Mouse (Mus musculus) heart, postnatal 10 days (tissue): ENCODE results near the gene Dennd1a. TPM values are rescaled to one million over a fixed set of nuclear protein-coding genes. Genes with fewer than 3 reads are reported as not detected.

Experiments
- DNase-seq, 2 experiments: peaks; one replicate each; pipeline ENCODE4 v3.0.0; 2021
- intact Hi-C: fragments of 180-260 bp; cut with DNase I; formaldehyde crosslinking; loops from one replicate; pipeline ENCODE4 v1.15.1; 2025
- total RNA-seq, 2 experiments: library from RNA; stranded (reverse); gene quantifications; 2 replicates each; pipeline ENCODE4 v1.2.3; 2021

The Dennd1a gene
- total RNA-seq, 2 experiments from 2014 or later = 27.3 to 29.0 TPM

- intact Hi-C loops = no loop called here
- no peak for DNase-seq
Measured at GRCm38 (mm10) chr2:38235593-38235992, 51.6 kb downstream of the Dennd1a start.

DNA sequence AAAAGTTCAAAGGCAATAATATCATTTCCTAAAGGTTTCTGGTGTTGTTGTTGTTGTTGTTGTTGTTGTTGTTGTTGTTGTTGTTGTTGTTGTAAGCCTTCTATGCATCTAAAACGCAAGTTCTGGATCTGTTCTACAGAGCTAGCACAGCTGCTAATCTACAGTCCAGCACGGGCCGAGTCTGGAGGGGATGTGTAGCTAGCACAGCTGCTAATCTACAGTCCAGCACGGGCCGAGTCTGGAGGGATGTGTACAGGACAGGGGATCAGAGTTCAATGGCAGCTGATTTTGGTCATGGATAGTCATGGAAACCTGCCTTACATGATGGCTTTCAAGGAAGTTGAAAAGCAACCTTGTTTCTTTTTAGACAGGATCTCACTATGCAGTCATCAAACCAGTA, 57.3 kb downstream of the Dennd1a start:
- intact Hi-C loops = no loop called here
- DNase-seq = no peak

DNA sequence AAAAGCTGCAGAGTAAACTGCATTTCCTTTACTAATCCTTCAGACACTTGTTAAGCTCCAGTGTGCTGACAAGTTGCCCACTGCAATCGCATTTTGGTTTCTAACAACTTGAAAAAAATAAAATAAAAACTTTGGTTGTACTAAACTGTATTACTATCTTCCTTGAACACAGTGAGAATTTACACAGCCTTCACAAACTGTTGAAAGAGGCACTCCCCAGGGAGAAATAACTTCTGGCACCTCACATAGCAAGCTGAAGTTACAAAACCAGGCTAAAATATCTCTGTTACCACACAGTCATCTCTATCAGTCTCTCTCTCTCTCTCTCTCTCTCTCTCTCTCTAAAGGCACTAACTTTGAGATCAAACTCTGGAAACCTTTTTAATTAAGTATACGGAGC, 63.4 kb downstream of the Dennd1a start:
- DNase-seq = peak; percentile 21 to 28
- intact Hi-C loops = no loop called here

DNA sequence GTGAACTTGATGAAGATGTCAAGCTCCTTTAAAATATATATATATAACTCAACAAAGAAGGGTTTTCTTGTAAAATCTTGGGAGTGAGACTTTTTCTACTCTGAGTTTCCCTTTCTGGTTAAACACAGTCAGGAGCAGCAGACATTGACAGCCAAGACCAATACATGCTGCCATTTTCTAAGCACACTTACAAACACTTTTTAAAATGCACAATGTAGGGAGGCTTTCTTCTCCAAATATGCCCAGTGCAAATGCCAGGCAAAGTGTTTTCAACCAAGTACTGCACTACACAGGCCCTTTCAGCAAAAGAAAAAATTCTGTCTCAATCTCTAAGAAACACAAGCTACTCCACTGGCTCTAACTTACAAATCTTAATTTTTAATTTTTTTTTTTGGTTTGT, 65.7 kb downstream of the Dennd1a start:
- DNase-seq = no peak
- intact Hi-C loops = no loop called here

DNA sequence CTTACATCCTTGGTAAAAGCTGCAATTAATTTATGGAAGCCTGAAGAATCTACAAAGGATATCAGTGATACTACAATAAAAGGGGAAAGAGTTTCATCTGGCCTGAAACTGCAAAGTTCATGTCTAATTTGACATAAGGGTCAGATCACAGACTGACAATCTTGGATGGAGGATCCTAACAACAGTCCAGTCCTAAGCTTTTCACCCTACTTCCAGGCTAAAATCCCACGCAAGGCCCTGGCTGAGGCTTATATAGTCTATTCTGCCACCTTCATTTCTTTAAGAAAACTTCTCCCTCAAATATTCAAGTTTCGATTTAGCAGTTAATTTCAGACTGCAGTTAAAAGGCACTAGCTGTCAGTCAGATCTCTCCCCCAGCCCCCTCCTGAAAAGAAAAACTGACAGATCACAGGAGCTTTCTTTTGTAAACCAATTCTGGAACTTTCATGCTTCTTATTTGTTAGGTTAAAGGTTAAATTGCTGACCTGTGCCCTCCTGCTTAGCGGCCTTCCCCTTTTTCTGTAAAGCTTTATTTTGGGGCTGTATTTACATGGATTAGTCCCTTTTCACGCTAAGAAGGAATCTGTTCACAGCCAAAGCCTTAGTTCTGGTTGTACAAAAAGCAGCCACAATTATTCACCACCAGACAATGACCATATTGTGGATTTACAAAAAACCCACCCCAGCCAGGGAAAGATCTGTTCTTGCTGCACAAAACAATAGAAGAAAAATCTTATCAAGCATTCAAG, 66.3 kb downstream of the Dennd1a start:
- DNase-seq = no peak
- intact Hi-C loops = no loop called here

DNA sequence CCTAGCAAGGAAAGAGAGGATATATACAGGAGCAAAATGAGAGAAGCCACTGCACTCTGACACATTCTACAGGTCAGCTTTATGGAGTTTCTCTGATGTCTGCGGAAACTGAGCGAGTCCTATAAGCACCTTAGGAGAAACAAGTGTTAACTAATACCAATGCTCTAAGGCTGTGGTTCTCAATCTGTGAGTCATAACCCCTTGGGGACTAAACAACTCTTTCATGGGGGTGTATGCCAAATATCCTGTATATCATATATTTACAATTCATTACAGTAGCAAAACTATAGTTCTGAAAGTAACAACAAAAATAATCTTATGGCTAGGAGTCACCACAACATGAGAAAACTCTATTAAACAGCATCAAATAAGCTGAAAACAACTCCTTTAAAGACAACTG, 67.5 kb downstream of the Dennd1a start:
- intact Hi-C loops = no loop called here

GRCm38 (mm10) chr2:38213041-38213440, 74.1 kb downstream of the Dennd1a start:
- intact Hi-C loops = no loop called here
- DNase-seq = no peak

More for the DNA sequence above, 67.5 kb downstream of the Dennd1a start:
- DNase-seq = no peak

GRCm38 (mm10) chr2:38211426-38211825, 75.8 kb downstream of the Dennd1a start:
- intact Hi-C loops = no loop called here
- DNase-seq = no peak

DNA sequence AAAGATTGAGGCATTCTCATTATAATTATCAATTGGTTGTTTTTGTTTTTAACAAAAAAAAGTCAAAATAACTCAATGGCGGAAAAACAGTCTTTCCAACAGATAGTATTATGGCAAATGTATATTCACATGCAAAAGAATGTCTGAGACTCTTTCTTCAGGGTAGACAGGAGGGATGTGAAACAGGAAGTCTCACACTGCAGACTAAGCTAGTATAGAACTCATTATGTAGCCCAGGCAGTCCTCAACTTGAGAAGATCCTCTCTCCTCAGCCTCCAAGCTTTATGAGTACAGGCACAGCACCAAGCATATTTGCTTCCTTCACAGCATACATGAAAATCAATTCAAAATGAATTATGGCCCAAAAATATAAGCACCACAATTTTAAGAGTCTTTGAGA, 79.4 kb downstream of the Dennd1a start:
- DNase-seq = no peak
- intact Hi-C loops = no loop called here

- DNase-seq = no peak
- intact Hi-C loops = no loop called here
Measured at GRCm38 (mm10) chr2:38205281-38205680, 81.9 kb downstream of the Dennd1a start.

DNA sequence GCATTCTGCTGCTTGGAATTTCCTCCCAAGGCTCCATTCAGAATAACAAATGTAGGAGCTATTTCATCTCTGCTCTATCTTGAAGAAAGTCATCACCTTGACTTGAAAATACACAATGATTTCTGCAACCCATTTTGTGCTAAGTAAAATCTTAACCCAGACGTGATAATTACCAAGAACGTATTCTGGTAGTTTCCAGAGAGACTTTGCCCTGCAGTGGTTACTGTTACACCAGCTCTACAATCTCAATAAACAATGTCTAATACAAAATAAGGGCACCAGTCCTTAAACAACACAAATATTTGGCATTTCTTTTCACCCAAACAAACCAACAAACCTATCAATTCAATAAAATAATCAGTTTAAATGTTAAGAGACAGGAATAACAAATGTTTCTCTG, 82.5 kb downstream of the Dennd1a start:
- intact Hi-C loops = no loop called here
- DNase-seq = no peak

DNA sequence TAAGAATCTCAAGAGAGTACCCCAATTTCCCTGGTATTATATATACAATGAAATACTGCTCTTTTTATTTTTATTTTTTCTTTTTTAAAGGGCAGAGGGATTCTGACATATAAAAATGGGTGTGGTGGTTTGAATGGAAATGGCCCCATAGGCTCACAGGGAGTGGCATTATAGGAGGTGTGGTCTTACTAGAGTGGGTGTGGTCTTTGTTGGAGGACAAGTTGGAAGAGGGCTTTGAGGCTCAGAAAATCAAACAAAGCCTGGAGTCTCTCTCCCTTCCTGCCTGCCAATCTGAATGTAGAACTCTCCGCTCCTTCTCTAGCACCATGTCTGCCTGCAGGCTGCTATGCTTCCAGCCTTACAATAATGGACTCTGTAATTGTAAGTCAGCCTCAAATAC, 89.1 kb downstream of the Dennd1a start:
- DNase-seq = no peak
- intact Hi-C loops = no loop called here

GRCm38 (mm10) chr2:38196199-38197060, 90.8 kb downstream of the Dennd1a start:
- DNase-seq = peak; percentile 10 to 16
- intact Hi-C loops = no loop called here

DNA sequence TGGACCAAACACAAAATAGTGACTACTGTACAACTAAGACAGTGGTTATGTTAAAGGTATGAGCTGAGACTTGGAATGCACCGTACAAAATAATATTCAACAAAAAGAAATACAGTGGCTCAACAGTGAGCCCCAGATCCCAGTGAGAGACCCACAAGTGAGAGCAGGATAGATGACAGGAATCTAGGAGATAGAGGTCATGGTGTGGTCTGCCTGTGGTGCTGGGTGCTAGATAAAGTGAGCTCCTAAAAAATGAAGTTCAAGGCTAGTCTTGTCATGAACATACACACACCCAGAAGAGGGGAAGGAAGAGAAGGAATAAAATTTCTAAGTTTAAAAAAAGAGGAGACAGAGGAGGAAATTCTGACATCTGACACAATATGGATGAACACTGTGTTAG, 95.2 kb downstream of the Dennd1a start:
- DNase-seq = no peak
- intact Hi-C loops = no loop called here

DNA sequence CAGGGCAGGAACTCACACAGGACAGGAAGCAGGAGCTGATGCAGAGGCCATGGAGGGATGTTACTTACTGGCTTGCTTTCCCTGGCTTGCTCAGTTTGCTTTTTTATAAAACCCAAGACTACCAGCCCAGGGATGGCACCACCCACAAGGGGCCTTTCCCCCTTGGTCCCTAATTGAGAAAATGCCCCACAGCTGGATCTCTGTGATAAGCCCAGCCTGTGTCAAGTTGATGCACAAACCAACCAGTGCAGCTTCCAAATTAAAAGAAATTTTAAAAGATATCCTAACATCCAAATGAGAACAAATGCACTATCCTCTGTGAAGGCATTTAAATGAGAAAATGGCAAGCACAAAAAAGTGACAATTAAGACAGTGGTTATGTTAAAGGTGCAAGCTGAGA, 95.6 kb downstream of the Dennd1a start:
- DNase-seq = no peak
- intact Hi-C loops = no loop called here

- peak; percentile 24 to 26 for DNase-seq
- intact Hi-C loops = loop anchor here (1.0 kb wide), 1 partner anchor 190 kb away; no protein-coding TSS in a partner anchor
Measured at GRCm38 (mm10) chr2:38186438-38186837, 100.8 kb downstream of the Dennd1a start.

DNA sequence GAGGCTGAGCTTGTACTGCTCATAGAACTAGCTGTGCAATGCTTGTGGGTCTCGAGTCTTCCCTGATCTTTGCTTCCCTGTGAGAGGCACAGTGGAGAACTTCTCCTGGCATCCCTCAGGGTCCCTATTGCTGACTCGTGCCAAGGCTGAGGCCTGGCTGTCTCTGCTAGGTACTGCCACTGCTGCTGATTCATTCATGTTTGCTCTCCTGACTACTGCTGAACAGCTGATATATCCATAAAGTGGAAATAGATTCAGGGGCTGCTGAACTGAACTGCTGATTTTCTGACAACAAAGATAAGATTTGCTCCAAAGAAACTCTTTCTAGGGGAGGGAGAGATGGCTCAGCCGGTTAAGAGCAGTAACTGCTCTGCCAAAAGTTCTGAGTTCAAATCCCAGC, 102.2 kb downstream of the Dennd1a start:
- no peak for DNase-seq
- intact Hi-C loops = no loop called here

DNA sequence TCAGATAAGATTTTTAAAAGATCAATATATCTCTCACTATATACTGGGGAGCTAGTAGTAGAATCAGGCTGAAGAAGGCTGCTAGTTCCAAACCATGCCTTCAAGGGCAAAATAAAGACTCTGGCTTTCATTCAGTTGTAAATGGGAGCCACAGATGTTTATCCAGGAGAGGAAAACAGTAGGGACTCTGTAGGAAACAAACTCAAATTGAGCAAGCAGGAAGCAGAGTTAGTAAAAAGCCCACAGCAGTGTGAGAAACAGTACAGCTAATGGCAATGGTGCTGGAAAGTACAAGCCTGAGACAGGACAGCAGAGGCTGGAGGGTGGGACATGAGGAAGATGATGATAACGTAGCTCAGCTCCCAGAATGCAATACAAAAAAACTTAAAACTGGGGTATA, 103.3 kb downstream of the Dennd1a start:
- DNase-seq = no peak

GRCm38 (mm10) chr2:38182283-38182682, 104.9 kb downstream of the Dennd1a start:
- intact Hi-C loops = no loop called here
- no peak for DNase-seq

More for the DNA sequence above, 103.3 kb downstream of the Dennd1a start:
- intact Hi-C loops = no loop called here

DNA sequence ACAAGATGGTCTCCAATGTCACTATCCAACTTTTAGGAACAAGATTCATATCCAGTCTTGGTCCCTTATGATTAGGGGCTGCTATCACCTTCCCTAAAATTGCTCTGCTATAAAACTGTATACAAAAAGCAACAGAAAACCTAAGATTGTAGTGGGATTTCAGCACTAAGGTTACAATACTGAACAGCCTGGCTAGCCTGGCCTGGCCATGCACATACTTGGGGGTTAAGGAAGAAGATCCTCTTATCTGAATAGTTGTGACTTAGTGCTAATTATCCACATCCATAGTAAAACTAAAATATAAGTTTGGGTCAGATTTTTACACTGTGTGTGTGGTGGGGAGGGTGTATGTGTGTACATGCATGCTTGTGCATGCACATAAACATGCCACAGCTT, 109.6 kb downstream of the Dennd1a start:
- intact Hi-C loops = no loop called here
- no peak for DNase-seq

DNA sequence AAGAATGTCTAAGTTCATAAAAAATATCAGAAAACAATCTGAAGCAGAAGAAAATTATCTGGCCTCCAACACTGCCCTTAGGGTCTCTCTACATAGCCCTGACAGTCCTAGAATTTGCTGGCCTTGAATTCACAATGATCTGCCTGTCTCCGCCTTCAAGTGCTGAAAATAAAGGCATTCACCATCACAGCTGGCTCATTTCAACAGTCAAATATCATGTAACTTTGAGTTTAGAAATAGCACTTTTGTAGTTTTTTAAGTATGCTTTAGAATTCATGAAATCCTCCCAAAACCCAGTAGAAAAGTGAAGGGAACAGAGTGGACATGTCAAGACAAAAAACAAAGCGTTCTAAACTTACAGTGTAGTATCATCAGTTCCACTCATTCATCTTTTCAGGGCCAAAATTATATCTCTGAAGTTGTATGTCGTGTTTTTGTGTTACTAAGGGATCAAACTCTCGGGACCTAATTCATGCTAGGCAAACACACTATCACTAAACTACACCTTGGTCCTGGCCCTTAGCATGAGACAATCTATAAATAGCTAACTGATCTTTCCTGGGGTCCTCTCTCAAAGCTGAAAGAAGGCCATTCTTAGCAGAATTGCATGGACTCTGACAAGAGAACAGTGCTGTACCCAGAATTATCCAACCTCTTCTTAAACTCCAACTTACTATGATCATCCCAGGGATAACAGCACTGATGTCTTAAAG, 110.2 kb downstream of the Dennd1a start:
- DNase-seq = peak in 1 of 2 experiments; percentile 21
- intact Hi-C loops = no loop called here
